Mouse (Mus musculus): ENCODE results near the gene Armt1.

- TF ChIP-seq POLR2A (IDR thresholded peaks at IDR 0.05; ENCODE audit: low read depth, low read length) (no peak), CTCF (IDR thresholded peaks at IDR 0.05; ENCODE audit: extremely low read depth, insufficient read length, insufficient replicate concordance, low read depth, low read length) (no peak)
Observed at GRCm38 (mm10) chr10:4482355-4482754, 50.1 kb downstream of the Armt1 start, which contains the start of gene Ccdc170.

Measured in small intestine, adult 2 months (tissue).